Mouse (Mus musculus) retina, embryonic 14.5 days (tissue): ENCODE data around the gene Akna.
A peak's percentile ranks its signal among the peaks of the same experiment; 100 is the strongest.

Experiments
- DNase-seq: peaks from one replicate; pipeline ENCODE4 v3.0.0-alpha.2; 2015; ENCODE audit warnings: low spot score

Akna gene

GRCm38 (mm10) chr4:63323275-63323815 is 79.8 kb downstream of the Akna start:
- no peak for DNase-seq

GRCm38 (mm10) chr4:63319566-63319965 is 83.6 kb downstream of the Akna start:
- DNase-seq: peak; percentile 83
